ENCODE assay signal across 8 mouse cellular contexts in the genomic region with DNA sequence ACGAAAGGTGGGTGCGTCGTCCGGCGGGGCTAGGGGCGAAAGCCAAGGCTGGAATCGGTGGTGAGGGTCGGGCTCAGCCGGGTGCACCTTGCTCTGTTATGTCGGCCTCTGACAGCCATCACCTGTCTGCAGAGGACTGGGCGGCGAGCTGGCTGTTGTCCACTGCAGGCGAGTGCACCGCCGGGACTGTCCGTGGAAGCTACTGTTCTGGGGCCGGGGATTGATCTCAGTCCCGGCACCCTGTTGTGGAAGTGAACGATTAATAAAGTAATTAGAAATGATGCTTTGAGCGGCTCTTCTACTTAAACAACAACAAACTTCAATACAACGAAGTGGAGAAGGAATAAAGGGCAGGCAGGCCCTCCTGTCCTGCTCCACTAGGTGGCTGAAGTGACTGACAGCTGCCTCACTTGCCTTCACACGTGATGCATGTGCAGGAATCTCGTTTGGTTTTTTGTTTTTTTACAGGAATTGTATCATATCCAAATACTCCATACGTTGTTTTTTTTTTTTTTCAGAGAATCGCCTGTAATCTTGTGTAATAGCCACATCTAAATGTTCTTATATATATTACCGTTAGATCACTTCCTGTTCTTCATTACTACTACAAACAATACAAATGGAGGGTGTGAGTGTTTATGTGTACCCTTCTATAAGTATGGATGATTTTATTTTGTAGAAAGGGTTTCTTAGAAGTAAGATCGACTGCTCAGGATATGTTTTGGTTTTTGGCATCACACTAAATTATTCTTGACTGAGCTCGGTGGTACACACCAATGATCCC. TPM values are rescaled to one million over a fixed set of nuclear protein-coding genes. Genes with fewer than 3 reads are reported as not detected.
DNase-seq lines count a peak whose midpoint lies in the region; ATAC-seq and TF ChIP-seq lines count a peak whose summit lies in the region.

No protein-coding gene starts in this region.

- intact Hi-C loops in gastrocnemius, adult 2 months (cut with DNase I), result loop anchor here (1.0 to 5.0 kb wide), 2 partner anchors 22 to 115 kb away; partner anchors contain the start of genes Foxk2 and Wdr45b

- peaks cover 30% of the 10 kb centered on the region for H3K4me1 ChIP-seq in hindbrain, embryonic 12.5 days
- peaks cover 39% of the 10 kb centered on the region for H3K4me1 ChIP-seq in liver, embryonic 16.5 days (ENCODE audit: control insufficient read depth, low read depth, low read length)
- H3K4me1 ChIP-seq in neural tube, embryonic 15.5 days, result peaks cover 43% of the 10 kb centered on the region

- no peak for TF ChIP-seq POLR2A in brain, embryonic 14.5 days (IDR thresholded peaks at IDR 0.05; ENCODE audit: borderline replicate concordance, extremely low read depth, insufficient read depth, insufficient read length, poor library complexity, severe bottlenecking)

- H3K27ac ChIP-seq in gastrocnemius, adult 2 months, result peak overlapping the region; percentile 100
- peak overlapping the region; percentile 99 for H3K27ac ChIP-seq in hindbrain, embryonic 12.5 days
- H3K27ac ChIP-seq in liver, embryonic 16.5 days (ENCODE audit: low read length), result peak overlapping the region; percentile 97
- H3K27ac ChIP-seq in neural tube, embryonic 15.5 days (replicated peaks), result peak overlapping the region; percentile 100

- peak overlapping the region; percentile 80 for H3K9ac ChIP-seq in hindbrain, embryonic 12.5 days
- H3K9ac ChIP-seq in liver, embryonic 16.5 days (ENCODE audit: low read depth, low read length), result peak overlapping the region; percentile 78
- H3K9ac ChIP-seq in neural tube, embryonic 15.5 days (replicated peaks), result peak overlapping the region; percentile 67

- H3K36me3 ChIP-seq in hindbrain, embryonic 12.5 days, result peaks cover 18% of the 10 kb centered on the region
- peaks cover 22% of the 10 kb centered on the region for H3K36me3 ChIP-seq in liver, embryonic 16.5 days (ENCODE audit: control insufficient read depth, insufficient read depth)
- peaks cover 16% of the 10 kb centered on the region for H3K36me3 ChIP-seq in neural tube, embryonic 15.5 days

- H3K4me3 ChIP-seq in gastrocnemius, adult 2 months, result peak overlapping the region; percentile 86
- peak overlapping the region; percentile 68 for H3K4me3 ChIP-seq in hindbrain, embryonic 12.5 days
- peak overlapping the region; percentile 74 for H3K4me3 ChIP-seq in liver, embryonic 16.5 days (ENCODE audit: low read depth, low read length)
- peak overlapping the region; percentile 55 for H3K4me3 ChIP-seq in neural tube, embryonic 15.5 days (replicated peaks)

- H3K9me3 ChIP-seq in hindbrain, embryonic 12.5 days (replicated peaks), result no peaks in the 10 kb centered on the region
- H3K9me3 ChIP-seq in liver, embryonic 16.5 days (replicated peaks; ENCODE audit: control insufficient read depth, low read length), result no peaks in the 10 kb centered on the region
- no peaks in the 10 kb centered on the region for H3K9me3 ChIP-seq in neural tube, embryonic 15.5 days (replicated peaks)

- H3K27me3 ChIP-seq in hindbrain, embryonic 12.5 days, result no peaks in the 10 kb centered on the region
- H3K27me3 ChIP-seq in liver, embryonic 16.5 days (ENCODE audit: control insufficient read depth, insufficient read depth, low read depth, low read length), result no peaks in the 10 kb centered on the region
- H3K27me3 ChIP-seq in neural tube, embryonic 15.5 days (replicated peaks), result no peaks in the 10 kb centered on the region

- ATAC-seq in hindbrain, embryonic 12.5 days (ENCODE audit: low FRiP score), result peak; percentile 72
- ATAC-seq in liver, embryonic 16.5 days (ENCODE audit: low read depth), result peak; percentile 2
- peak; percentile 18 for ATAC-seq in neural tube, embryonic 15.5 days (ENCODE audit: low FRiP score)
- no peak for ATAC-seq in inflammation-experienced regulatory T-cells, adult 6 months

- no peak for DNase-seq in gastrocnemius, adult 2 months
- DNase-seq in gastrocnemius, postnatal 4 days (ENCODE audit: low spot score in 2 of 2), result no peak
- DNase-seq in 3T3-L1 (ENCODE audit: low read depth, low spot score), result peak; percentile 77
- DNase-seq in brain, embryonic 14.5 days (ENCODE audit: low read depth), result peak; percentile 77

- TF ChIP-seq CTCF in gastrocnemius, adult 2 months (IDR thresholded peaks at IDR 0.05), result peak; percentile 53
- TF ChIP-seq CTCF in brain, embryonic 14.5 days (IDR thresholded peaks at IDR 0.05; ENCODE audit: borderline replicate concordance, extremely low read depth, insufficient read depth, insufficient read length), result peak; percentile 56; the same call in 1 of the 2 replicates

- 6% methylated on average over 28 of the region's 28 CpGs for WGBS in hindbrain, embryonic 12.5 days
- WGBS in liver, embryonic 16.5 days (ENCODE audit: insufficient replicate concordance), result 2% methylated on average over 28 of the region's 28 CpGs
- WGBS in neural tube, embryonic 15.5 days, result 3% methylated on average over 28 of the region's 28 CpGs

- H3K4me2 ChIP-seq in hindbrain, embryonic 12.5 days (replicated peaks), result peak overlapping the region; percentile 52
- peak overlapping the region; percentile 78 for H3K4me2 ChIP-seq in liver, embryonic 16.5 days (ENCODE audit: low read depth, low read length)
- H3K4me2 ChIP-seq in neural tube, embryonic 15.5 days, result peak overlapping the region; percentile 65

RNA-seq across cellular contexts. Expression of gene Narf, which starts 0.5 kb away (rescaled TPM):
- 100 to 1,000 TPM; 106 to 133 TPM for total RNA-seq in gastrocnemius, adult 2 months (2021)
- total RNA-seq in gastrocnemius, postnatal 4 days (2021), result 10 to 100 TPM; 36.7 to 38.8 TPM
- polyA plus RNA-seq in brain, embryonic 14.5 days (2012; rRNA removed), result 75.1 and 88.5 TPM in 2 replicates
- polyA plus RNA-seq in hindbrain, embryonic 12.5 days (2016; fragmentation: Nextera tagmentation; extraction: Ambion mirVana), result 86.0 and 87.3 TPM in 2 replicates
- 118 and 119 TPM in 2 replicates for polyA plus RNA-seq in liver, embryonic 16.5 days (2015; fragmentation: Nextera tagmentation; extraction: Ambion mirVana)
- 85.9 and 99.1 TPM in 2 replicates for polyA plus RNA-seq in neural tube, embryonic 15.5 days (2015; fragmentation: Nextera tagmentation; extraction: Ambion mirVana)
- polyA plus RNA-seq in inflammation-experienced regulatory T-cells, adult 6 months (2017; shearing (Covaris generic)), result 10 to 100 TPM; 19.6 to 28.6 (median 23.6) TPM

RNA-seq across cellular contexts. Expression of gene Cybc1, which starts 8.4 kb away (rescaled TPM):
- 1 to 10 TPM; 3.3 to 3.6 TPM for total RNA-seq in gastrocnemius, adult 2 months (2021)
- 10 to 100 TPM; 14.2 to 15.5 TPM for total RNA-seq in gastrocnemius, postnatal 4 days (2021)
- polyA plus RNA-seq in brain, embryonic 14.5 days (2012; rRNA removed), result 44.1 and 56.4 TPM in 2 replicates
- polyA plus RNA-seq in hindbrain, embryonic 12.5 days (2016; fragmentation: Nextera tagmentation; extraction: Ambion mirVana), result 40.6 and 40.8 TPM in 2 replicates
- 20.2 and 21.1 TPM in 2 replicates for polyA plus RNA-seq in liver, embryonic 16.5 days (2015; fragmentation: Nextera tagmentation; extraction: Ambion mirVana)
- 35.7 and 38.9 TPM in 2 replicates for polyA plus RNA-seq in neural tube, embryonic 15.5 days (2015; fragmentation: Nextera tagmentation; extraction: Ambion mirVana)
- 10 to 100 TPM; 78.0 to 95.8 (median 86.5) TPM for polyA plus RNA-seq in inflammation-experienced regulatory T-cells, adult 6 months (2017; shearing (Covaris generic))

RNA-seq across cellular contexts. Expression of gene Foxk2, which starts 22.3 kb away (rescaled TPM):
- total RNA-seq in gastrocnemius, adult 2 months (2021), result 10 to 100 TPM; 30.1 to 32.9 TPM
- 10 to 100 TPM; 36.4 to 37.5 TPM for total RNA-seq in gastrocnemius, postnatal 4 days (2021)
- 67.6 and 85.4 TPM in 2 replicates for polyA plus RNA-seq in brain, embryonic 14.5 days (2012; rRNA removed)
- 10.7 and 11.1 TPM in 2 replicates for polyA plus RNA-seq in hindbrain, embryonic 12.5 days (2016; fragmentation: Nextera tagmentation; extraction: Ambion mirVana)
- 2.1 and 2.3 TPM in 2 replicates for polyA plus RNA-seq in liver, embryonic 16.5 days (2015; fragmentation: Nextera tagmentation; extraction: Ambion mirVana)
- polyA plus RNA-seq in neural tube, embryonic 15.5 days (2015; fragmentation: Nextera tagmentation; extraction: Ambion mirVana), result 11.4 and 12.8 TPM in 2 replicates
- 1 to 10 TPM; 6.3 to 8.5 (median 6.6) TPM for polyA plus RNA-seq in inflammation-experienced regulatory T-cells, adult 6 months (2017; shearing (Covaris generic))

RNA-seq across cellular contexts. Expression of gene Ogfod3, which starts 33.0 kb away (rescaled TPM):
- 10 to 100 TPM; 11.4 to 14.1 TPM for total RNA-seq in gastrocnemius, adult 2 months (2021)
- 10 to 100 TPM; 14.6 to 14.7 TPM for total RNA-seq in gastrocnemius, postnatal 4 days (2021)
- polyA plus RNA-seq in brain, embryonic 14.5 days (2012; rRNA removed), result 8.4 and 11.9 TPM in 2 replicates
- 17.7 and 19.2 TPM in 2 replicates for polyA plus RNA-seq in hindbrain, embryonic 12.5 days (2016; fragmentation: Nextera tagmentation; extraction: Ambion mirVana)
- 15.4 and 15.5 TPM in 2 replicates for polyA plus RNA-seq in liver, embryonic 16.5 days (2015; fragmentation: Nextera tagmentation; extraction: Ambion mirVana)
- 26.8 and 31.7 TPM in 2 replicates for polyA plus RNA-seq in neural tube, embryonic 15.5 days (2015; fragmentation: Nextera tagmentation; extraction: Ambion mirVana)
- 1 to 10 TPM; 3.2 to 7.3 (median 5.3) TPM for polyA plus RNA-seq in inflammation-experienced regulatory T-cells, adult 6 months (2017; shearing (Covaris generic))

RNA-seq across cellular contexts. Expression of gene Hexdc, which starts 33.3 kb away (rescaled TPM):
- total RNA-seq in gastrocnemius, adult 2 months (2021), result 1 to 10 TPM; 7.5 to 9.6 TPM
- total RNA-seq in gastrocnemius, postnatal 4 days (2021), result 10 to 100 TPM; 14.4 to 14.8 TPM
- polyA plus RNA-seq in brain, embryonic 14.5 days (2012; rRNA removed), result 70.6 and 92.9 TPM in 2 replicates
- polyA plus RNA-seq in hindbrain, embryonic 12.5 days (2016; fragmentation: Nextera tagmentation; extraction: Ambion mirVana), result 9.6 and 11.7 TPM in 2 replicates
- 2.9 and 3.1 TPM in 2 replicates for polyA plus RNA-seq in liver, embryonic 16.5 days (2015; fragmentation: Nextera tagmentation; extraction: Ambion mirVana)
- 28.9 and 35.1 TPM in 2 replicates for polyA plus RNA-seq in neural tube, embryonic 15.5 days (2015; fragmentation: Nextera tagmentation; extraction: Ambion mirVana)
- polyA plus RNA-seq in inflammation-experienced regulatory T-cells, adult 6 months (2017; shearing (Covaris generic)), result 1 to 10 TPM in 2 of 3 experiments, under 1 TPM in 1; 0.86 to 2.7 (median 1.5) TPM

Comparison
In these comparisons a context has a peak if more than half of its experiments do, and no peak if none do; other contexts are left out.
1. DNase-seq: peak in 3T3-L1 (single experiment) and brain, embryonic 14.5 days (single experiment); none in gastrocnemius, adult 2 months (single experiment) and gastrocnemius, postnatal 4 days (0 of 2).
2. Peak in every context shown above with its lines, with median percentiles within 50 percentile points of each other: H3K27ac ChIP-seq, H3K4me3 ChIP-seq, H3K4me2 ChIP-seq and H3K9ac ChIP-seq.